Mouse (Mus musculus) stomach, postnatal 0 days (tissue): Measurements from ENCODE around the gene Ndst4.

Source experiments
- CTCF ChIP-seq: IDR thresholded peaks from 2 replicates; pipeline ENCODE4 v1.5.1; 2016; ENCODE audit warnings: antibody characterized with exemption, low read depth, mild to moderate bottlenecking, moderate library complexity
- EP300 ChIP-seq: optimal IDR thresholded peaks from 2 replicates; pipeline ENCODE3; 2016; ENCODE audit warnings: antibody characterized with exemption

- TF ChIP-seq CTCF, result no peak
- TF ChIP-seq EP300, result no peak
Measured at GRCm38 (mm10) chr3:125756911-125757310, 353.0 kb downstream of the Ndst4 start.
